Mouse (Mus musculus): ENCODE results near the gene Siglecf. TPM values are rescaled to one million over a fixed set of nuclear protein-coding genes. Genes with fewer than 3 reads are reported as not detected.

Siglecf gene
- polyA plus RNA-seq, 2 experiments from 2014 or later = not detected

DNA sequence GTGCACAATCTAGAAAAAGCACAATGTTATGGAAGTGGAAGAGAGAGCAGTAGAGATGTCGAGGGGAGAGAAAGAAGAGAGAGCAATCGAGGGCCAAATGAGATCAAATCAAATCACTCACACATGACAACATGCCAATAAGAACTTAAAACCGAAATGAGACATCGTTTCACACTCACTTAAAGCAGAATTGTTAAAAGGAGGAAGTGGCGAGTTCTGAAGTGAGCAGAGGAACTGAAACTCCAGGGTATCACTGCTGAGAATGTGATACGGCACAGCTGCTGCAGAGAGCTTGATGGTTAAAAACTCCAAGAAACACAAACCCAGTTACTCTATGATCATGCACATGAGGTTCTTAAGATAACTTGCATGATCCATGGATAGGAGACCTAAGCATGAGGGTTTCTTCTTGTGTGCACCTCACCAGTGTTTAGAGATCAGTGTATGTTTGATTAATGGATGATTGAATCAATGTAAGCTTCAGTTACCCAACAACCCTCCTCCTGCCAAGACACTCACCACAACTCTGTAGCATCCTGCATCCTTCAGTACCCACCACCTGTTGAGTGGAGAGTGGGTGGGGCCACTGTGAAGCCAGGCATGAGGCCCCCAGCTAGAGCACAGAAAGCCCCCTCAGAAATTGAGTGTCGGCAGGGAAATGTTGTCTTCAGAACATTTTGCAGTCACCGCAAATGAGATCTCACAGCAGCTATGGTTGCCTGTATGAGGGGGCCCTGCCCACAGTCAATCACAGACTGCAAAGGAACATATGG, 41.4 kb downstream of the Siglecf start:
- ATAC-seq = no peak

- no peak for ATAC-seq
Observed at GRCm38 (mm10) chr7:43399501-43399900, 48.4 kb downstream of the Siglecf start.

DNA sequence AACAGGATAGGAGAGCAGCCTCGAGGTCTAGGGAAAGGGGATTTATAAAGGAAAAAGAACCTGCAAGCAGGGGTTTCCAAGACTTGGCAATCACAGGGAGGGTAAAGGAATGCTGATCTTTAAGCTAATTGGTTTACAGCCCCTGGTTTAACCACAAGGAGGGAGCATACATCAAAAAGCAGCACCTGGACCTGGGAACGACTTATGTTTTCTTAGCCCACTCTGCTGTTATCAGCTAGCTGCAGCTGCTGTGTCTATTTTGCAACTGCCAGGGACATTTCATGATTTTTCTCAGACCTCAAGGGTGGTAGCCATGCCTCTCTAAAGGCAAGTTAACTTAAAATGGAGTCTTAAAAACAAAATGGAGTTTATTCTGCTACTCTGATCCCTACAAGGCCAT, 51.6 kb downstream of the Siglecf start:
- no peak for ATAC-seq

- no peak for ATAC-seq
Observed at GRCm38 (mm10) chr7:43407573-43407972, 56.4 kb downstream of the Siglecf start.

GRCm38 (mm10) chr7:43408131-43408553, 57.0 kb downstream of the Siglecf start, which contains the start of gene Siglecg:
Gene Siglecg, plus strand, starts transcription at chr7:43408204.
- no peak for ATAC-seq

- ATAC-seq = no peak
Observed at GRCm38 (mm10) chr7:43409084-43409483, 57.9 kb downstream of the Siglecf start.

Other genes starting within 250 kb of the Siglecf start
- under 1 TPM in 1 of 2 experiments, not detected in 1; 0.69 TPM for gene Zfp936, start 237.1 kb upstream of the Siglecf start, polyA plus RNA-seq (2017; shearing (Covaris generic))
- gene Zfp715, start 38.0 kb upstream of the Siglecf start, polyA plus RNA-seq (2017; shearing (Covaris generic)) = 10 to 100 TPM; 15.3 to 18.5 TPM
- 1 to 10 TPM in 1 of 2 experiments, not detected in 1; 2.5 TPM for gene Siglecg, start 56.9 kb downstream of the Siglecf start, polyA plus RNA-seq (2017; shearing (Covaris generic))
- gene Lim2, start 76.3 kb downstream of the Siglecf start, polyA plus RNA-seq (2017; shearing (Covaris generic)) = not detected
- 100 to 1,000 TPM; 106 to 121 TPM for gene Nkg7, start 85.7 kb downstream of the Siglecf start, polyA plus RNA-seq (2017; shearing (Covaris generic))
- not detected for gene Cldnd2, start 89.4 kb downstream of the Siglecf start, polyA plus RNA-seq (2017; shearing (Covaris generic))
- gene Etfb, start 92.7 kb downstream of the Siglecf start, polyA plus RNA-seq (2017; shearing (Covaris generic)) = 100 to 1,000 TPM; 177 to 184 TPM
- gene Gm45233, start 92.8 kb downstream of the Siglecf start, polyA plus RNA-seq (2017; shearing (Covaris generic)) = not detected
- 1 to 10 TPM; 1.7 to 3.2 TPM for gene Vsig10l, start 111.8 kb downstream of the Siglecf start, polyA plus RNA-seq (2017; shearing (Covaris generic))
- gene Iglon5, start 138.7 kb downstream of the Siglecf start, polyA plus RNA-seq (2017; shearing (Covaris generic)) = under 1 TPM in 1 of 2 experiments, not detected in 1; 0.15 TPM
- not detected for gene 4931406B18Rik, start 154.6 kb downstream of the Siglecf start, polyA plus RNA-seq (2017; shearing (Covaris generic))
- gene Cd33, start 193.1 kb downstream of the Siglecf start, polyA plus RNA-seq (2017; shearing (Covaris generic)) = not detected
- gene Zfp658, start 210.9 kb downstream of the Siglecf start, polyA plus RNA-seq (2017; shearing (Covaris generic)) = 1 to 10 TPM; 6.4 TPM
- 10 to 100 TPM; 10.9 to 12.9 TPM for gene Zfp719, start 228.3 kb downstream of the Siglecf start, polyA plus RNA-seq (2017; shearing (Covaris generic))

All from CD4-positive, CD25-positive, alpha-beta regulatory T cell, adult 4 months (primary cell).